Mouse (Mus musculus): ENCODE measurements around the gene Pon1. TPM values are rescaled to one million over a fixed set of nuclear protein-coding genes. Genes with fewer than 3 reads are reported as not detected.

Pon1 gene
- polyA plus RNA-seq, 2 experiments = not detected

DNA sequence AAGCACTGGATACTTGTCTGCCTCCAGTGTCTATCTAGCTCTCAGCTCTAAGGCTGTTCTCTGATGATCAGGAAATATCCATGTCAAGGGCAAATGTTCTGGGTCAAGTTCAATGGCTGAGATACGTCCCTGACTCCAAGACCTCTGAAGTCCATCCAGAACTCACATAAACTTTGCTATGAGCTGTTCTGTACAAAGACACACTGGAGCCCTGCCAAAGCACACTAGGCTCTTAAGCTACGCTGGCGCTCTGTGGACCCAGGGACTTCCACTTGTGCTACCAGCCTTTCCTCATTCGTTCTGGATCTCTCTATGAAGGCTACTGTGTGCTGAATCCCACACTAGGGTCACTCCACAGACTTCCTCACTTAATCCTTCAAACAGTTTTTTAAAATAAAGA is 4.2 kb downstream of the Pon1 start:
- Histone ChIP-seq H3K4me1 (ENCODE audit: control insufficient read depth, insufficient read depth, low read length) (0 out of 2 replicates have a peak, but pooled peaks cover 9% of the 10 kb centered on the region), H3K4me3 (replicated peaks; ENCODE audit: low read length) (no peak overlapping the region), H3K36me3 (ENCODE audit: control insufficient read depth, insufficient read depth, low read length) (no peaks in the 10 kb centered on the region), H3K27ac (replicated peaks; ENCODE audit: low read depth, low read length) (no peak overlapping the region), H3K9me3 (ENCODE audit: control insufficient read depth, low read length) (no peaks in the 10 kb centered on the region), H3K9ac (ENCODE audit: low read depth, low read length, severe bottlenecking) (no peak overlapping the region), H3K4me2 (replicated peaks; ENCODE audit: low read depth, low read length, severe bottlenecking) (no peak overlapping the region), H3K27me3 (ENCODE audit: control insufficient read depth, insufficient read depth, low read length) (no peaks in the 10 kb centered on the region)
- WGBS = 62% methylated on average over 4 of the region's 4 CpGs
- no peak for TF ChIP-seq POLR2A (IDR thresholded peaks at IDR 0.05; ENCODE audit: borderline replicate concordance, extremely low read depth, insufficient read depth, insufficient read length)
- ATAC-seq (ENCODE audit: low FRiP score, low read depth) = no peak
- DNase-seq (ENCODE audit: low spot score) = no peak

DNA sequence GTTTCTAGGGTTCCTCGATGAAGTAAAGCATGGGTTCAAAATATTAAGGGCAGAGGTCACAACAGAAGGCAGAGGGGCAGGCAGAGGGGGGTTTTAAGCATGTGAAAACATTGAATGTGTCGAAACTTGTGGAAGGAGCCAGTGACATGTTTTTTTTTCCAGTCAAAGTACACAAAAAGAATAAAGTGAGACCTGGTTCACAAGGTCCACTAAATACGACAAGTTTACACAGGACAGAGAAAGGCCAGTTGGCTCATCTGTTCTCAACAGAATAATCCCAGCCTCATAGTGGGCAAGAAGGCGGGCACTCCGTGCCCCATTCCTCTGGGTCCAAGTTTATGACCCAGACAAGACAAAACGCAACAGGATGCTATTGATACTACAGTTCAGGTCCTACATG is 4.8 kb downstream of the Pon1 start:
- Histone ChIP-seq H3K27ac (replicated peaks; ENCODE audit: low read depth, low read length) (no peak overlapping the region), H3K4me2 (replicated peaks; ENCODE audit: low read depth, low read length, severe bottlenecking) (no peak overlapping the region), H3K36me3 (ENCODE audit: control insufficient read depth, insufficient read depth, low read length) (no peaks in the 10 kb centered on the region), H3K9me3 (ENCODE audit: control insufficient read depth, low read length) (no peaks in the 10 kb centered on the region), H3K9ac (ENCODE audit: low read depth, low read length, severe bottlenecking) (no peak overlapping the region), H3K4me3 (replicated peaks; ENCODE audit: low read length) (no peak overlapping the region), H3K4me1 (ENCODE audit: control insufficient read depth, insufficient read depth, low read length) (0 out of 2 replicates have a peak, but pooled peaks cover 9% of the 10 kb centered on the region), H3K27me3 (ENCODE audit: control insufficient read depth, insufficient read depth, low read length) (no peaks in the 10 kb centered on the region)
- TF ChIP-seq POLR2A (IDR thresholded peaks at IDR 0.05; ENCODE audit: borderline replicate concordance, extremely low read depth, insufficient read depth, insufficient read length) = no peak
- DNase-seq (ENCODE audit: low spot score) (no peak), ATAC-seq (ENCODE audit: low FRiP score, low read depth) (no peak)
- WGBS = 72% methylated on average over 6 of the region's 6 CpGs

DNA sequence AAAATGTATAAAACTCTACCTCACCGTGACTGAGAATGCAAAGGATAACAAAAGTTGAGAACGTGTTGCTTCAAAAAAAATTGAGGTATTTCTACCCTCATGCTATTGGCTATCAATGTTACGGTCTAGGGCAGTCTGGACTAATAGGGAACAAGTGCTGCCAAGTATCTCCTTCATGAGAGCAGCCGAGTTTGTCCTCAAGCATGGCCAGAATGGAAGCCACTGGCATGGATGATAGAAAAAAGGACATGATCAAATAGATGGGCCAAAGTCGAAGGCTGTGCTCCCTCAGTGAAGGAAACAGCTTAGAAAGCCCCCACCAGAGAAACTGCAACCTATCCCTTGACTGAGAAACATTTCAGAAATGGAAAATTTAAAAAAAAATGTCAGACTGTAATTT is 5.7 kb downstream of the Pon1 start:
- no peak for TF ChIP-seq POLR2A (IDR thresholded peaks at IDR 0.05; ENCODE audit: borderline replicate concordance, extremely low read depth, insufficient read depth, insufficient read length)
- DNase-seq (ENCODE audit: low spot score) (no peak), ATAC-seq (ENCODE audit: low FRiP score, low read depth) (no peak)
- H3K36me3 ChIP-seq (ENCODE audit: control insufficient read depth, insufficient read depth, low read length) = no peaks in the 10 kb centered on the region
- 0 out of 2 replicates have a peak, but pooled peaks cover 9% of the 10 kb centered on the region for H3K4me1 ChIP-seq (ENCODE audit: control insufficient read depth, insufficient read depth, low read length)
- no peaks in the 10 kb centered on the region for H3K27me3 ChIP-seq (ENCODE audit: control insufficient read depth, insufficient read depth, low read length)
- H3K9me3 ChIP-seq (ENCODE audit: control insufficient read depth, low read length) = no peaks in the 10 kb centered on the region
- H3K27ac ChIP-seq (replicated peaks; ENCODE audit: low read depth, low read length) = no peak overlapping the region
- H3K4me2 ChIP-seq (replicated peaks; ENCODE audit: low read depth, low read length, severe bottlenecking) = no peak overlapping the region
- 65% methylated on average over 5 of the region's 5 CpGs for WGBS
- H3K4me3 ChIP-seq (replicated peaks; ENCODE audit: low read length) = no peak overlapping the region
- no peak overlapping the region for H3K9ac ChIP-seq (ENCODE audit: low read depth, low read length, severe bottlenecking)

DNA sequence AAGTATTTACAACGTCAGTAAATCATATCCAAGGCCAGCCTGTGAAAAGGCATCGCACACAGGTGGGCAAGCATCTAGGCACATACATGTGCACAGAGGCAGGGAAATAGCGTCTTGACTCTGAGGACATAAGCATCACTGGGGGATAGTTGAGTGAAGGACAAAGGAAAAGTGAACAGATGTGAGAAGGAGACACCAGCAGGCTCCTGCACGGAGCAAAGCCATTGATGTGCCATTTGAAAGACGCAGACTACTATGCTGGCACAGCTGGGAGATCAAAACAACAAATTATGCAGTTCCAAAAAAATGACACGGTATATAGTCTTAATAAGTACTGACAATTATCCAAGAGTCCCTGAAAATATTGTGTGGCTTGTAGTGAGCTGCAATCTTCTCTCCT is 6.2 kb downstream of the Pon1 start:
- Histone ChIP-seq H3K4me2 (replicated peaks; ENCODE audit: low read depth, low read length, severe bottlenecking) (no peak overlapping the region), H3K9ac (ENCODE audit: low read depth, low read length, severe bottlenecking) (no peak overlapping the region), H3K27me3 (ENCODE audit: control insufficient read depth, insufficient read depth, low read length) (no peaks in the 10 kb centered on the region), H3K4me3 (replicated peaks; ENCODE audit: low read length) (no peak overlapping the region), H3K9me3 (ENCODE audit: control insufficient read depth, low read length) (no peaks in the 10 kb centered on the region), H3K36me3 (ENCODE audit: control insufficient read depth, insufficient read depth, low read length) (no peaks in the 10 kb centered on the region), H3K27ac (replicated peaks; ENCODE audit: low read depth, low read length) (no peak overlapping the region), H3K4me1 (ENCODE audit: control insufficient read depth, insufficient read depth, low read length) (0 out of 2 replicates have a peak, but pooled peaks cover 9% of the 10 kb centered on the region)
- TF ChIP-seq POLR2A (IDR thresholded peaks at IDR 0.05; ENCODE audit: borderline replicate concordance, extremely low read depth, insufficient read depth, insufficient read length) = no peak
- no peak for DNase-seq (ENCODE audit: low spot score)
- 45% methylated on average over 6 of the region's 6 CpGs for WGBS
- no peak for ATAC-seq (ENCODE audit: low FRiP score, low read depth)

DNA sequence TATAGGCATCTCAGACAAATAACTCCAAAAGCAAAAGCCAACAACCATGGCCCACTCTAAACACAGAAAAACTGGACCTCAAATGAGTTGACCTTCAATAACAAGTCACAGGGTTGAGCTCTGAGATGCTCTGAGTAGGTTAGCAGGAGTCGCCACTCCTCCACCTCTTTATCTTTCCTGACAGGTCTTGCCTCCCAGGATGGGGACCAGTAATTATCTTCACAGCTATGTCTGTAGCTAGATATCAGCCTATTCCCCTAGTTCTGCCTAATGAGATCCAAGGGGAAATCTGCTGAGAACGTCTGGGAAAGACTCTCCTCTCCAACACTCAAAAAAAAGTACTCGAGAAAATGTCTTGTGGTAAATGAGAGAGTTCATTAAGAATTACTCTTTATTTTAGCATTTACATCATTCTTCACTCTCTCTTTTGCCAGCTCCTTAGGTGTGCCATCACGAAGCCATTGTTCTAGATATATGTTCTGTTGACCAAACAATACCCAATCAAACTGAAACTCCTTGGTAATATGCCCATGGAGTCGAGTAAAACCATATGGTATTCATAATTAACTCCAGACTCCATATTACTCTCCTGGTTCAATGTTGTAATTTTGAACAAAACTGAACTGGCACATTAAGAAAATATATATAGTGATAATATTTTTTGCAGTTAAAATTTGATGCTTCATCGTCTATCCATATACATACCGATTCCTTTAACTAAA is 7.4 kb downstream of the Pon1 start:
- Histone ChIP-seq H3K9ac (ENCODE audit: low read depth, low read length, severe bottlenecking) (no peak overlapping the region), H3K4me2 (replicated peaks; ENCODE audit: low read depth, low read length, severe bottlenecking) (no peak overlapping the region), H3K36me3 (ENCODE audit: control insufficient read depth, insufficient read depth, low read length) (no peaks in the 10 kb centered on the region), H3K4me1 (ENCODE audit: control insufficient read depth, insufficient read depth, low read length) (0 out of 2 replicates have a peak, but pooled peaks cover 9% of the 10 kb centered on the region), H3K27me3 (ENCODE audit: control insufficient read depth, insufficient read depth, low read length) (no peaks in the 10 kb centered on the region), H3K27ac (replicated peaks; ENCODE audit: low read depth, low read length) (no peak overlapping the region), H3K4me3 (replicated peaks; ENCODE audit: low read length) (no peak overlapping the region), H3K9me3 (ENCODE audit: control insufficient read depth, low read length) (no peaks in the 10 kb centered on the region)
- ATAC-seq (ENCODE audit: low FRiP score, low read depth) (no peak), DNase-seq (ENCODE audit: low spot score) (peak; percentile 10)
- WGBS = 40% methylated on average over 7 of the region's 7 CpGs
- no peak for TF ChIP-seq POLR2A (IDR thresholded peaks at IDR 0.05; ENCODE audit: borderline replicate concordance, extremely low read depth, insufficient read depth, insufficient read length)
